Mouse (Mus musculus) cerebellum, adult 8-10 months (tissue): ENCODE data around the gene Atn1.
A peak's percentile ranks its signal among the peaks of the same experiment; 100 is the strongest.

ENCODE experiments used
- DNase-seq: peaks from one replicate; pipeline ENCODE4 v3.0.0; 2022

The Atn1 gene

GRCm38 (mm10) chr6:124740211-124740887, 16.0 kb downstream of the Atn1 start:
- DNase-seq: no peak

GRCm38 (mm10) chr6:124739231-124739796, 17.0 kb downstream of the Atn1 start:
- DNase-seq: no peak

GRCm38 (mm10) chr6:124738511-124739023, 17.8 kb downstream of the Atn1 start, which contains the start of gene Ptpn6:
TSS of gene Ptpn6 (minus strand) at chr6:124738714.
- no peak for DNase-seq

GRCm38 (mm10) chr6:124737040-124737439, 19.3 kb downstream of the Atn1 start:
- no peak for DNase-seq

- DNase-seq: no peak
These were observed 21.9 kb downstream of the Atn1 start for GRCm38 (mm10) chr6:124734417-124734816.

- DNase-seq: no peak
These were observed 23.6 kb downstream of the Atn1 start for GRCm38 (mm10) chr6:124732476-124733370.

GRCm38 (mm10) chr6:124731038-124731437, 25.3 kb downstream of the Atn1 start:
- no peak for DNase-seq

GRCm38 (mm10) chr6:124729850-124730705, 26.2 kb downstream of the Atn1 start:
- no peak for DNase-seq

- DNase-seq: no peak
These were observed 27.7 kb downstream of the Atn1 start for GRCm38 (mm10) chr6:124728621-124729020.

GRCm38 (mm10) chr6:124724472-124724871, 31.9 kb downstream of the Atn1 start:
- no peak for DNase-seq

- no peak for DNase-seq
These were observed 32.8 kb downstream of the Atn1 start for GRCm38 (mm10) chr6:124723541-124723940.

GRCm38 (mm10) chr6:124722876-124723473, 33.3 kb downstream of the Atn1 start:
- DNase-seq: no peak

GRCm38 (mm10) chr6:124720904-124721303, 35.4 kb downstream of the Atn1 start:
- DNase-seq: no peak

GRCm38 (mm10) chr6:124719354-124719978, 36.9 kb downstream of the Atn1 start:
- no peak for DNase-seq

GRCm38 (mm10) chr6:124718703-124719102, 37.6 kb downstream of the Atn1 start:
- no peak for DNase-seq

GRCm38 (mm10) chr6:124717968-124718367, 38.4 kb downstream of the Atn1 start:
- no peak for DNase-seq

GRCm38 (mm10) chr6:124716864-124717490, 39.3 kb downstream of the Atn1 start:
- DNase-seq: no peak

GRCm38 (mm10) chr6:124712918-124713317, 43.4 kb downstream of the Atn1 start:
- DNase-seq: no peak

- DNase-seq: peak; percentile 95
These were observed 44.2 kb downstream of the Atn1 start, which contains the start of the genes Emg1 and Phb2 for GRCm38 (mm10) chr6:124711824-124712782. TSS of gene Emg1 (minus strand) at chr6:124712178. TSS of gene Phb2 (plus strand) at chr6:124712336.
